25 mouse cellular contexts compared by ENCODE assay signal in the genomic region with DNA sequence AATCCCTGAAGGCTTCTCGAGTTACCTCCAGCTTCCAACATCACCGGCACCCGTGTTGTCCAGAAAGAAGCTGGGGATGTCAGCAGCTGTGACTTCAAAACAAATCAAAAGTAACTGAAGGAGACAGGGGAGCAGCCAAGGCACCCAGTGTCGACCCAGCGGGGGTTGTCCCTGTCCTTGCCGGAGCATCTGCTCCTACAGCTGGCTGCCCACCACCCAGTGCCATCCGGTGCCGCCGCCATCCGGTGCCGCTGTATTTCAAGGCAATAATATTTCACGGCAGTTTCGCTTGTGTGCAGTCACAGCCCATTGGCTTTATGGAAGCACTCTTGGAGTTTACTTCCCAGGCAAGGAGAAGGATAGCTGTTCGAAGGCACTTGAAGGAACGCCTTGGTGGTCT.
A peak's percentile ranks its signal among the peaks of the same experiment; 100 is the strongest.
DNase-seq lines count a peak whose midpoint lies in the region; ATAC-seq lines count a peak whose summit lies in the region.
"Had no signal": no experiment of that assay in that cellular context is flagged by ENCODE, and none has a peak within 500 bp of the region (broad histone marks: within the 10 kb centered on the region; RNA-seq: fewer than 3 reads in every experiment).

No protein-coding gene starts in this region.

- ATAC-seq in forebrain, embryonic 13.5 days: no peak
- 0 out of 2 replicates have a peak, but pooled peaks have one; percentile 6 for ATAC-seq in kidney, embryonic 14.5 days (ENCODE audit: low FRiP score, low TSS enrichment)
- ATAC-seq in kidney, embryonic 16.5 days (ENCODE audit: low FRiP score, low TSS enrichment): no peak
- no peak for ATAC-seq in midbrain, embryonic 16.5 days
- ATAC-seq: CD4-positive, CD25-positive, alpha-beta regulatory T cell, adult 4 months; forebrain, embryonic 15.5 days; hindbrain, embryonic 16.5 days had no signal

- 84% methylated on average over 15 of the region's 15 CpGs for WGBS in forebrain, embryonic 10.5 days
- 91% methylated on average over 15 of the region's 15 CpGs for WGBS in forebrain, embryonic 13.5 days
- WGBS in kidney, embryonic 14.5 days: 30% methylated on average over 15 of the region's 15 CpGs
- 32% methylated on average over 15 of the region's 15 CpGs for WGBS in kidney, embryonic 16.5 days
- WGBS in midbrain, embryonic 10.5 days: 91% methylated on average over 15 of the region's 15 CpGs
- WGBS in midbrain, embryonic 16.5 days: 83% methylated on average over 15 of the region's 15 CpGs

- DNase-seq in forebrain, embryonic 10.5 days (ENCODE audit: extremely low spot score, low spot score): no peak
- no peak for DNase-seq in midbrain, embryonic 10.5 days (ENCODE audit: low spot score)
- no peak for DNase-seq in layer of hippocampus, adult 18-20 months (ENCODE audit: low spot score in 2 of 2)
- DNase-seq: adrenal gland, adult 8-10 months; adrenal gland, postnatal 36 days; cerebellum, adult 11-12 months; cerebellum, adult 8-10 months; cerebellum, postnatal 14 days; heart, postnatal 14 days; heart, postnatal 4 days; kidney, adult 11 months had no signal

- H3K27me3 ChIP-seq in forebrain, embryonic 10.5 days (ENCODE audit: poor library complexity, severe bottlenecking): peaks cover 21% of the 10 kb centered on the region; the same call in 1 of the 2 replicates
- no peaks in the 10 kb centered on the region for H3K27me3 ChIP-seq in forebrain, embryonic 13.5 days
- no peaks in the 10 kb centered on the region for H3K27me3 ChIP-seq in kidney, embryonic 14.5 days (ENCODE audit: control insufficient read depth, insufficient read depth, low read length)
- peaks cover 10% of the 10 kb centered on the region; the same call in 1 of the 2 replicates for H3K27me3 ChIP-seq in kidney, embryonic 16.5 days (ENCODE audit: insufficient read depth, low read length)
- H3K27me3 ChIP-seq in midbrain, embryonic 10.5 days (ENCODE audit: low read depth, poor library complexity, severe bottlenecking): peaks cover 30% of the 10 kb centered on the region
- no peaks in the 10 kb centered on the region for H3K27me3 ChIP-seq in midbrain, embryonic 16.5 days (ENCODE audit: control insufficient read depth, insufficient read depth, low read depth, low read length)
- H3K27me3 ChIP-seq: embryonic facial prominence, embryonic 12.5 days; embryonic facial prominence, embryonic 15.5 days; forebrain, embryonic 15.5 days; intestine, embryonic 15.5 days had no signal

- no peaks in the 10 kb centered on the region for H3K36me3 ChIP-seq in forebrain, embryonic 10.5 days (replicated peaks)
- H3K36me3 ChIP-seq in forebrain, embryonic 13.5 days (ENCODE audit: poor library complexity, severe bottlenecking): no peaks in the 10 kb centered on the region
- H3K36me3 ChIP-seq in kidney, embryonic 14.5 days (ENCODE audit: control insufficient read depth, insufficient read depth, low read length): no peaks in the 10 kb centered on the region
- H3K36me3 ChIP-seq in kidney, embryonic 16.5 days (ENCODE audit: insufficient read depth, low read length): no peaks in the 10 kb centered on the region
- no peaks in the 10 kb centered on the region for H3K36me3 ChIP-seq in midbrain, embryonic 10.5 days
- H3K36me3 ChIP-seq in midbrain, embryonic 16.5 days (ENCODE audit: control insufficient read depth, insufficient read depth, low read length): no peaks in the 10 kb centered on the region
- H3K36me3 ChIP-seq: embryonic facial prominence, embryonic 12.5 days; embryonic facial prominence, embryonic 15.5 days; forebrain, embryonic 15.5 days; heart, embryonic 10.5 days; heart, embryonic 13.5 days; hindbrain, embryonic 13.5 days; intestine, embryonic 15.5 days had no signal

- peaks cover 77% of the 10 kb centered on the region for H3K4me1 ChIP-seq in forebrain, embryonic 10.5 days
- H3K4me1 ChIP-seq in forebrain, embryonic 13.5 days: peaks cover 68% of the 10 kb centered on the region
- H3K4me1 ChIP-seq in kidney, embryonic 14.5 days (ENCODE audit: control insufficient read depth, insufficient read depth, low read length): peaks cover 32% of the 10 kb centered on the region
- H3K4me1 ChIP-seq in kidney, embryonic 16.5 days (ENCODE audit: insufficient read depth, low read length): peaks cover 48% of the 10 kb centered on the region
- H3K4me1 ChIP-seq in midbrain, embryonic 10.5 days: peaks cover 62% of the 10 kb centered on the region
- peaks cover 38% of the 10 kb centered on the region for H3K4me1 ChIP-seq in midbrain, embryonic 16.5 days (ENCODE audit: control insufficient read depth, insufficient read depth, low read length)

- H3K27ac ChIP-seq in forebrain, embryonic 10.5 days: 0 out of 2 replicates have a peak overlapping the region, but pooled peaks have one; percentile 59
- H3K27ac ChIP-seq in forebrain, embryonic 13.5 days: no peak overlapping the region
- no peak overlapping the region for H3K27ac ChIP-seq in kidney, embryonic 14.5 days (ENCODE audit: low read depth, low read length)
- no peak overlapping the region for H3K27ac ChIP-seq in kidney, embryonic 16.5 days (ENCODE audit: low read length)
- peak overlapping the region; percentile 63; the same call in 1 of the 2 replicates for H3K27ac ChIP-seq in midbrain, embryonic 10.5 days (replicated peaks)
- H3K27ac ChIP-seq in midbrain, embryonic 16.5 days (ENCODE audit: low read length): no peak overlapping the region
- H3K27ac ChIP-seq: embryonic facial prominence, embryonic 12.5 days; heart, adult 2 months; heart, embryonic 13.5 days; intestine, embryonic 15.5 days had no signal

- H3K4me2 ChIP-seq in forebrain, embryonic 13.5 days: no peak overlapping the region
- no peak overlapping the region for H3K4me2 ChIP-seq in kidney, embryonic 14.5 days (replicated peaks; ENCODE audit: low read depth, low read length)
- no peak overlapping the region for H3K4me2 ChIP-seq in kidney, embryonic 16.5 days (replicated peaks; ENCODE audit: low read depth, low read length)
- H3K4me2 ChIP-seq in midbrain, embryonic 16.5 days (ENCODE audit: low read length): no peak overlapping the region
- H3K4me2 ChIP-seq: embryonic facial prominence, embryonic 12.5 days; embryonic facial prominence, embryonic 15.5 days; forebrain, embryonic 15.5 days; heart, embryonic 13.5 days; hindbrain, embryonic 13.5 days; intestine, embryonic 15.5 days had no signal

- H3K4me3 ChIP-seq in forebrain, embryonic 10.5 days: no peak overlapping the region
- no peak overlapping the region for H3K4me3 ChIP-seq in forebrain, embryonic 13.5 days
- no peak overlapping the region for H3K4me3 ChIP-seq in kidney, embryonic 14.5 days (ENCODE audit: low read length)
- H3K4me3 ChIP-seq in kidney, embryonic 16.5 days (ENCODE audit: low read length): no peak overlapping the region
- no peak overlapping the region for H3K4me3 ChIP-seq in midbrain, embryonic 10.5 days
- no peak overlapping the region for H3K4me3 ChIP-seq in midbrain, embryonic 16.5 days (ENCODE audit: low read depth, low read length)
- H3K4me3 ChIP-seq: embryonic facial prominence, embryonic 12.5 days; embryonic facial prominence, embryonic 15.5 days; forebrain, embryonic 15.5 days; heart, adult 2 months; heart, embryonic 10.5 days; heart, embryonic 13.5 days; hindbrain, embryonic 13.5 days; intestine, embryonic 15.5 days had no signal

- H3K9me3 ChIP-seq in forebrain, embryonic 10.5 days: no peaks in the 10 kb centered on the region
- no peaks in the 10 kb centered on the region for H3K9me3 ChIP-seq in forebrain, embryonic 13.5 days (replicated peaks)
- no peaks in the 10 kb centered on the region for H3K9me3 ChIP-seq in kidney, embryonic 14.5 days (ENCODE audit: control insufficient read depth, low read length)
- H3K9me3 ChIP-seq in kidney, embryonic 16.5 days (ENCODE audit: low read length): no peaks in the 10 kb centered on the region
- no peaks in the 10 kb centered on the region for H3K9me3 ChIP-seq in midbrain, embryonic 10.5 days (replicated peaks)
- H3K9me3 ChIP-seq in midbrain, embryonic 16.5 days (replicated peaks; ENCODE audit: control insufficient read depth, low read length, poor library complexity, severe bottlenecking): no peaks in the 10 kb centered on the region
- H3K9me3 ChIP-seq: embryonic facial prominence, embryonic 12.5 days; embryonic facial prominence, embryonic 15.5 days; forebrain, embryonic 15.5 days; heart, embryonic 10.5 days; heart, embryonic 13.5 days; hindbrain, embryonic 13.5 days; intestine, embryonic 15.5 days had no signal

- no peak overlapping the region for H3K9ac ChIP-seq in forebrain, embryonic 13.5 days
- H3K9ac ChIP-seq in kidney, embryonic 14.5 days (ENCODE audit: low read depth, low read length): no peak overlapping the region
- no peak overlapping the region for H3K9ac ChIP-seq in kidney, embryonic 16.5 days (replicated peaks; ENCODE audit: low read length)
- no peak overlapping the region for H3K9ac ChIP-seq in midbrain, embryonic 16.5 days (ENCODE audit: low read depth, low read length)
- H3K9ac ChIP-seq: embryonic facial prominence, embryonic 12.5 days; embryonic facial prominence, embryonic 15.5 days; forebrain, embryonic 15.5 days; heart, embryonic 13.5 days; hindbrain, embryonic 13.5 days; intestine, embryonic 15.5 days had no signal

Comparison
In these comparisons a context has a peak if more than half of its experiments do, and no peak if none do; other contexts are left out.
1. H3K27ac ChIP-seq: peak in forebrain, embryonic 10.5 days (single experiment) and midbrain, embryonic 10.5 days (single experiment); none in forebrain, embryonic 13.5 days (single experiment), kidney, embryonic 14.5 days (single experiment), kidney, embryonic 16.5 days (single experiment) and midbrain, embryonic 16.5 days (single experiment).